Mouse (Mus musculus) frontal cortex, postnatal 10 days (tissue): ENCODE measurements around the gene Slc46a2.
A peak's percentile ranks its signal among the peaks of the same experiment; 100 is the strongest.

Source experiments
- DNase-seq, 2 experiments: peaks; one replicate each; pipeline ENCODE4 v3.0.0; 2022; ENCODE audit warnings: low spot score in 2 of 2, mixed read lengths in 1 of 2

Slc46a2 gene

DNA sequence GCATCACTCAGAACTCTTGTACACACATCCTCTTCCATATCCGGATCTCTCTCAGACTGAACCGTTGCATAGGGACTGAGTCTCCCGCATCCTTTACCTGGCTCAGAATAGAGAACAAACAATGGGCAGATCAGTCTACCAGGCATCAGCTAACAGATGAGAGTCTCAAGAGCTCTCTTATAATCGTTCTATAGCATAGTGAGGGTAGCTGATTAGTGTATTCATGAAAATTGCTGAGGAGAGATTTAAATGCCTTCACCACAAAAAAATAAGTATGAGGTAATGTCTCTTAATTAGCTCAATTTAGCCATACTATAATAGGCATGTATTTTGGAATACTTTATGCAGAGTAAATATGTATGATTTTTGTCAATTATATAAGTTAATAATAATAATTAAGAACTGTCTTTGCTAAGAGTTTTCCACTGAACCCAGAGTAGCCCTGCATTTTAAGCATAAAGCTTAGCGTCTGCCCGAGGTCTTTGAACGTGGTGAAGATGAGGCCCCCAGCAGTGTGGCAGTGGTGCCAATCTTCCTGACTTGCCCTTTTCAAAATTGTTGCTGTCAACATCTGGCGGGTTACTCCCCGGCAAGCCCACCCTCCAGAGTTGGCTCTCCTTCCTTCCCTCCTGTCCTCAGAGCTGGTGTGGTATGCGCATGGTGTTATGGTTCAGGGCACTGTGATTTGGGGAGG is 23.0 kb downstream of the Slc46a2 start:
- DNase-seq: no peak

DNA sequence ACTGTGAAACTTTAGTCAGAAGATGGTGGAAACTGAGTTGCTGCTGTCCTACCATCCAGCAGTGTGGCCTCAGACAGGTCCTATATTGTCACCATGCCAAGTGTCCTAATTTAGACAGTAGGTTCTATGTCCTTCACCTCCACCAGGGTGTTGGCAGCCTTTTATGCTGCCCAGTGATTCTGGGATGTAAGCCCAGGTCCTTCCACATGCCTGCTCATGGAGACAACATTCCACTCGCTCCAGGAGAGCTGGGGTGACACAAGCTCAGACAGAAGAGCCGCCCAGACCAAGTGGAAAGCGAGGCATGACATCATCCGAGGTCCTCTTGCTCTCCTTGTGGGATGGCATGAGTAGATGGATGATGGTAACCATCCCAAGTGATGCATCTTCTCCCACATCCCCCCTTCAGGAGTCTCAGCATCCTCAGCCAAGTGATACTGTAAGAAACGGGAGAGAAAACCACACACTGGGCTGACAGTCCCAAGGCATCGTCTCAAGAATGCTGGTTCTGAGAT is 24.7 kb downstream of the Slc46a2 start:
- DNase-seq: no peak

DNA sequence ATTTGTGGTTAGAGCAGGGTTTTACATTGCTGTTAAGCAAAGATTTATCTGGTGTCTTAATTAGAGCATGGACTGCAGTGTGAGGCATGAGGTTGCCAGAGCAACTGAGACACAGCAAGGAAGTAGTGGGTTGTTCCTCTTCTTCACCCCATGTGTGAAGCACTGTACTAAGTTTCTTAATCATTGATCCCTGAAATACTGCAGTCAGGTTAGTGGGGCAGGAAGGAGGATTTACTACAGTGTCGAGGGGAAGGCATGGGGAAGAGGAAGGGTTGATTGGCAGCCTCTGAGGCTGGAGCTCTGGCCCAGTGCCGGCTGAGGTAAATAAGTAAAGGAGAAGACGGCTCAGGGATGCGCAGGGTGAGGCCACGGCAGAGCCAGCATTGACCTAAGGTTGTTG is 26.8 kb downstream of the Slc46a2 start:
- no peak for DNase-seq

DNA sequence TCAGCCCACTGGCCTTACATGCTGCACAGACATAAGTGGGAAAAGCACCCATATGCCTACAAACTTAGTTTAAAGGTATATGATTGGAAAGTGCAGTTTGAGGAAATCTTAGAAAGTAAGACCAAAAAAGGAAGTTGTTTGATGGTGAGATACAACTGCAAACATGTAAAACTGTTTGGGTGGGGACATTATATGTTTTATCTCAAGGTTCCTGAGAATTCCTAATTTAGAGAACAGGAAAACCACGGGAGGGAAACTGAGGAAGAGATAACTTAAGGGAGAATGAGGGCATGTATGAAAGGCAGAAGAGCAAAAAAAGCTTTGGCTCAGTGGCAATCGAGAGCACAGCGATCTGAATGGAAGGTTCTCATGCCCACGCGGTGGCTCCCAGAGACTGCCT is 27.8 kb downstream of the Slc46a2 start:
- DNase-seq: no peak

GRCm38 (mm10) chr4:59886281-59886680 is 28.6 kb downstream of the Slc46a2 start:
- DNase-seq: no peak

DNA sequence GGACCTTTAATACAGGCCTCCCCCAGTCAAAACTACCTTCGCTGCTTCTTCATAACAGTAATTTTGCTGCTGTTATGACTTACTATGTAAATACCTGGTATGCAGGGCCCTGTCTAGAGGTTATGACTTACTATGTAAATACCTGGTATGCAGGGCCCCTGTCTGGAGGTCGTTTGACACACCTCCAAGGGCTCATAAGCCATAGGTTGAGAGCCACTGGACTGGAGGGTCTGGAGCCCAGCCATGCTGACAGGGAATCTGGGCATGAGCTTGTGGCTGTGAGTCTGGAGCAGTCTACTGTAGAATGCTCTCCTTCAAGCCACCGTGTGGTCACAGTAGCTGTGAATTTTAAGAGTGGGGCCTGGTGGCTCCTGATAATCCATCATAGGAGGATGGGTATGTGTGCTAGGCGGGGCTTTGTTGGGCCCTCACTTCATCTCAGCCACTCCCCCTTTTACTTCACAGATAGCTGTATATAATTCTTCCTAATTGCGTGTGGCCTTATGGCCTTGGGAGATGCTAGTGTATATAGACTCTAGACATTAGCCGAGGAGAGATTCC is 30.6 kb downstream of the Slc46a2 start:
- no peak for DNase-seq

GRCm38 (mm10) chr4:59881210-59881609 is 33.6 kb downstream of the Slc46a2 start:
- no peak for DNase-seq

DNA sequence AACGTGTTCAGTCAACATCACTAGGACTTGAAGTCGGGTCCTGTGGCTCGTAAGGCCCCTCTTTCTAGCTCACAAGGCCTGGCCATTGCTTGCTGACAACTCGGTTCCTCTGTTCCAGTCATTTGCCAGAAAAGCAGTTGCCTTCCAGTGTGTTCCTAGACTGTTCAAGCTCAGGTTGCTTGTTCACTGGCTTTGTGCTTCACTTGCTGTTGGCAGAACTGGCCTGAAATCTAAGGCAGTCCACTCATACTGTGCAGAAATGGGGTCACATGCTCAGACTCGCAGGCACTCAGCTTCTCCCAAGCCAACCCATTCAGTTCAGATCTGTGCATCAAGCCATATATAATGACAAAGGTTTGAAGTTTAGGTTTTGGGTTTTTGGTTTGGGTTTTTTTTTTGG is 34.1 kb downstream of the Slc46a2 start:
- no peak for DNase-seq

DNA sequence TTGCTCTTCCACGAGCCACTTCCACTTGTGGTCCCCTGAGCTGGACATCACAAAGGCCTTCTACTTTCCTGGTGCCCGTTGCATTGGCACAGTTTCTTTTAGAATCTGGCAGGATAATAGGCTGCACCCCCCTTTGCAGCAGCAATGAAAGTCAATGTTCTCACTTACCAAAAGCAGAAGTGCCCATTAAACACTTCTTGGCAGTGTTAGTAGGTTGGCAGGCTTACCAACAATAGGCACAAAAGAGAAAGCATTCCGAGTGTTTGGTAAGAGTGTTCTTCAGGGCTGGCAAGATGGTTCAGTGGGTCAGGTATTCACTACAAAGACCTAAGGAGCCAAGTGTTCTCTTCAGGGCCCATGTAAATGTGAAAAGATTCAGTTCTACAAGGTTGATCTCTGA is 35.4 kb downstream of the Slc46a2 start:
- DNase-seq: no peak

DNA sequence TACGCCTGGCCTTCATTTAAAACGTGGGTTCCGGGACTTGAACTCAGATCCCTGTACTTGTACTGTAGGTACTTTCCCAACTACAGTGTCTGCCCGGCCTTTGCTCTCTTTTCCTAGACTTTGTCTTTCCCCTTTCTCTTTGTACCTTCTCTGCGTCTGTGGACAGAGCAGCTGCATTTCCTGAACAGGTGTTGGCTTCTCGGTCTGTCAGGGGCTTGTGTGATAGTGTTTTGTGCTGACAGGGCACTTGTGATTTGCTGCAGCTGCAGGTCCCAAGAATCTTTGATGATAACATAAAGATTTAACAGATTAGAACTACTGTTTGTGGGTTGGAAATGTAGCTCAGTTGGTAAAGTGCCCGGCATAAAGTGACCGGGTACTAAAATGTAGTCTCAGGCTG is 36.3 kb downstream of the Slc46a2 start:
- DNase-seq: no peak

- DNase-seq: no peak
Measured at GRCm38 (mm10) chr4:59877025-59877424, 37.8 kb downstream of the Slc46a2 start.

- no peak for DNase-seq
Measured at GRCm38 (mm10) chr4:59876570-59876969, 38.3 kb downstream of the Slc46a2 start.

- no peak for DNase-seq
Measured at GRCm38 (mm10) chr4:59873830-59874229, 41.0 kb downstream of the Slc46a2 start.

DNA sequence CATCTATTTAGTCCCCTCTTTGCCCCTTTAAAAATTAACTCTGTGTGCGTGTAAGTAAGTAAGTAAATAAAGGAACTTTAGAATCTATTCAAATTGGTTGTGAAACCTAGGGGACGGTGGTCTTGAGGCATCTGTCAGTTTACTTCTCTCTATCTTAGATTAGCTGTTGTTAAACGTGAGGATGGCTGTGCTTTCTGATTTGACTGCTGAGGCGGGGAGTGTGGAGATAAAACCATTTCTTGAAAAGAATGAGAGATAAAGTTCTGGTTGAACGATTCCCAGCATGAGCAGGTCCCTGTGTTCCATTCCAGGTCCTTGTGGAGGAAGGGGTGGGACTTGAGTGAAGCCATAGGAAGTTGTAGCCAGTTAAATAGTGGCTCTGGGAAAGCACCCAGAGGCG is 41.6 kb downstream of the Slc46a2 start:
- DNase-seq: no peak

DNA sequence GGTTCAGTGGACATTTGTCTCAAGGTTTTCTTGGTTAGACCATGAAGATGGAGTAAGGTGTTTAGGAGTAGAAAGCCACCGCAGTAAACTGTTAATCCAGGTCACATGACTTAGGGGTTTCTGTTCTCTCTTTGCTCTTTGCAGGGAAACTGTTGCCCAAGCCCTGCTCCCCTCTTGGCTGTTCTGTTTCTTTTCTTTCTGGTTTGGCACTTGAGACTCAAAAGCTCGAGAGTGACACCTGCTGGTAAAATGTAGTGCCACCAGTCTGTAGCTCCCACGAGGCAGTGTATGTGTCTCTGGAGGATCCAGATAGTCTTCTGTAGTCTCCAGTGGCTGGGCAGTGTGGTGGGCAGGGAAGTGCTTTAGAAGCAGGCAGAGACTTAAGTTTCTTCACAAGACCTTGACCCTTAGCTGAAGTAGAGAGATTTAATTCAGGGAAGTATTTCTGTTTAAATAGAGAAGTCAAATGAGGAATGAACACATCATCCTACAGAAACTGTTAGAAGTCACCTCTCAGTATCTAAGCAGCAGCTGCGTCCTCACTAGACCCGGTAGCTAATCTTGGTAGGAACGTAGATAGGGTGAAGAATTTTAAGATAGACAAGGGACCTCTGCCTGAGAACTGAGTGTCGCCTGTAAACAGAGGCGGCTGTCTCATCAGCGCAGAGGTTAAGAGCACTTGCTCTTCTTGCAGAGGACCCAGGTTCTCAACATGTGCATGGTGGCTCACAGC is 43.8 kb downstream of the Slc46a2 start:
- DNase-seq: peak; percentile 64 to 81

- no peak for DNase-seq
Measured at GRCm38 (mm10) chr4:59870433-59870832, 44.4 kb downstream of the Slc46a2 start.

DNA sequence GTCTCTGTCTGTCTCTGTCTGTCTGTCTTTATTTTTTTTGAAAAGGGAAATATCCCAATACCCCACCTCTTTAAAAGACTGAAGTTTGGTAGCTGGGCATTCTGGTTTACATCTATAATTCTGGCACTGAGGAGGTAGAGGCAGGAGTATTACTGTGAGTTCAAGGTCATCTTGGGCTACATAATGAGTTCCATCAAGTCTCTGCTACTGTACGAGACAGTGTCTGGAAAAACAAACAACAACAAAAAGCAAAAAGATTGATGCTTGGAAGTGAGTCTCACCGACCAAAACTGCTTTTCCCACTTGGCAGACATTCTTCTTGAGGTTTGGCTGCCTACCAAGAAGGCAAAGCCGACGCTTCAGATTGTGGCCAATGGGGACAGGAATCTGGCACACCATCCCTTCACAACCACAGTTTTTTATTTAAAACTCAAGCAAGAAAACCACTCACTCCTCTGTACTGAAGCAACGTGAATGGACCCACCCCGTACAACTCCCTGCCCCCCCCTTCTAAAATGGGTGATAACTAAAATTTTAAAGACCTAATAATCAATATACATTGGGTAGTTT is 45.3 kb downstream of the Slc46a2 start:
- DNase-seq: no peak

DNA sequence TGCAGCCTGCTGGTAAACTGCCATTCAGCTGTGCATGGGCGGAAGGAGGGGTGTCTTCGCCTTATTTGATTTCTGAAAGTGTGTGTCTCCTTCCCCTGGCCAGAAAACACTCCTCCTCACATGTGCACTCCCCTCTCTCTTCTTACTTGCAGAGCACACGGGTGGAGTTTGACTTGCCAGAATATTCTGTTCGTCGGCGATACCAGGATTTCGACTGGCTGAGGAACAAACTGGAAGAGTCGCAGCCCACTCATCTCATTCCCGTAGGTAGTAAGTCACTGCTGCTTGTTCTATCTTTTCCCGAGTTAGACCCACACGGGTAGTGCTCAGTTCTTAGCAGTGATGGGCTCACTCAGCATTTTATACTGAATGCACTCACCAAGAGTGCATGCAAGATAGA is 46.8 kb downstream of the Slc46a2 start:
- no peak for DNase-seq

DNA sequence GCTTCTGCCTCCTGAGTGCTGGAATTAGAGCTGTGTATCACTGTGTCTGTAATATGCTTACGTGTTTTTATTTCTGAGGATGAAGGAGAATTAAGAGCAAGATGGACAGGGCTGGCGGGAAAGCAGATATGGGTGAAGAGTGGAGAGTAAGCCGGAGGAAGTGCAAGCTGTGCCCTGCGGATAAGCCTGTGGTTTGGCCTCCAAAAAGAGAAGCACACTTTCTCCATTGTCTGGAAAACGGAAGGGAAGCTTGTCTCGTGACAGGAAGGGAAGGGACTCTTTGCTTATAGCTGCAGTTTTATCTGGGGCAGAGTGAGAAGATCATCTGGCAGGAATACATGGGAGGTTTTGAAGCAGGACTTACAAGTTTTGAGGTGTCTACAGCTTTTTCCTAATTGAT is 51.0 kb downstream of the Slc46a2 start:
- no peak for DNase-seq

GRCm38 (mm10) chr4:59862335-59862734 is 52.5 kb downstream of the Slc46a2 start:
- no peak for DNase-seq

GRCm38 (mm10) chr4:59861871-59862270 is 53.0 kb downstream of the Slc46a2 start:
- DNase-seq: no peak

GRCm38 (mm10) chr4:59860431-59860830 is 54.4 kb downstream of the Slc46a2 start:
- DNase-seq: no peak
